In the genomic region with DNA sequence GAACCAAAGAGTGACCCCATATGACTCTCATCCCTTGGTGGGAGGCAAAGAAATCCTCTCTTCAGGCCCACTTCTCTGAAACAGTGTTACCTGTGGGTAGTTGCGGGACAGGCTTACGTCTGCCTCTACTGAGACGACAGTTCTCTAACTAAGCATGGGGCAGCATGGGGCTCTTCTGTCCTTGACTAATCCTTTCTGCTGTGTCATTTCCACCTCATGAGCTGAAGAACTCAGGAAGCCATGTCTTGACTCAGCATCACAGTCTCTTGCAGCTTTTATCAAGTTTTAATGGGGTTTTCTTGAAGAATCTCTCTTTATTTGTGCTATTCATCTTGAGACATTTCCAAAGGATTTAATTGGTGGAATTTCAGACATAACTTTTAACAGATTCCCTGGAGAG, we compare ENCODE assay signal across 22 mouse cellular contexts.
"Had no signal": no experiment of that assay in that cellular context is flagged by ENCODE, and none has a peak within 500 bp of the region (broad histone marks: within the 10 kb centered on the region; RNA-seq: fewer than 3 reads in every experiment).

No protein-coding gene starts in this region.

- H3K27ac ChIP-seq: kidney, postnatal 0 days; layer of hippocampus, adult 2 months; left cerebral cortex, adult 2 months; limb, embryonic 12.5 days; limb, embryonic 15.5 days; liver, embryonic 14.5 days; lung, embryonic 15.5 days; midbrain, embryonic 10.5 days; midbrain, embryonic 13.5 days; neural tube, embryonic 13.5 days had no signal

- DNase-seq: kidney, adult 2 months; kidney, postnatal 25 days; layer of hippocampus, postnatal 36 days; left cerebral cortex, postnatal 4 days; lung, postnatal 10 days; right cerebral cortex, adult 18-20 months; right cerebral cortex, postnatal 25 days; spleen, adult 18-20 months; thymus, adult 18-20 months; thymus, postnatal 36 days had no signal

- H3K4me1 ChIP-seq: limb, embryonic 12.5 days; limb, embryonic 15.5 days; midbrain, embryonic 13.5 days had no signal

- ATAC-seq: midbrain, embryonic 13.5 days; midbrain, embryonic 16.5 days had no signal

- H3K4me3 ChIP-seq: layer of hippocampus, adult 2 months; left cerebral cortex, adult 2 months; limb, embryonic 12.5 days; limb, embryonic 15.5 days; lung, embryonic 15.5 days; midbrain, embryonic 10.5 days; midbrain, embryonic 13.5 days; myocyte; neural tube, embryonic 13.5 days had no signal
